Mouse (Mus musculus) forebrain, postnatal 0 days (tissue): ENCODE results near the gene Kat5. TPM values are rescaled to one million over a fixed set of nuclear protein-coding genes. Genes with fewer than 3 reads are reported as not detected.

ENCODE experiments used
- ATAC-seq: fragments of 200-750 bp; cut with Nextera tagmentation; 2 replicates; pipeline ENCODE4 v1.8.0; 2017; ENCODE audit warnings: mild to moderate bottlenecking, moderate library complexity
- DNase-seq: peaks from one replicate; pipeline ENCODE4 v3.0.0-alpha.2; 2015
- H3K27ac ChIP-seq: fragments of 300-500 bp; sonication (generic); 2 replicates; pipeline ENCODE4 v1.5.1; 2014; ENCODE audit warnings: low read depth, mild to moderate bottlenecking, antibody characterized with exemption, low read length, moderate library complexity, mixed read lengths
- H3K27me3 ChIP-seq: fragments of 300-500 bp; sonication (generic); 2 replicates; pipeline ENCODE4 v1.6.1; 2014; ENCODE audit warnings: mild to moderate bottlenecking, low read length, mixed read lengths; ENCODE audit not compliant: insufficient read depth
- H3K36me3 ChIP-seq: fragments of 300-500 bp; sonication (generic); 2 replicates; pipeline ENCODE4 v1.6.1; 2014; ENCODE audit warnings: mild to moderate bottlenecking, moderate library complexity; ENCODE audit not compliant: insufficient read depth
- H3K4me1 ChIP-seq: fragments of 300-500 bp; sonication (generic); 2 replicates; pipeline ENCODE4 v1.6.1; 2014; ENCODE audit warnings: antibody characterized with exemption; ENCODE audit not compliant: insufficient read depth
- H3K4me2 ChIP-seq: fragments of 300-500 bp; sonication (generic); 2 replicates; pipeline ENCODE4 v1.6.1; 2014; ENCODE audit warnings: low read depth, mild to moderate bottlenecking, moderate library complexity
- H3K4me3 ChIP-seq: fragments of 300-500 bp; sonication (generic); 2 replicates; pipeline ENCODE4 v1.5.1; 2014; ENCODE audit warnings: low read depth, low read length, mixed read lengths
- H3K9ac ChIP-seq: fragments of 300-500 bp; sonication (generic); 2 replicates; pipeline ENCODE4 v1.6.1; 2014; ENCODE audit warnings: mild to moderate bottlenecking
- H3K9me3 ChIP-seq: fragments of 300-500 bp; sonication (generic); 2 replicates; pipeline ENCODE4 v1.6.1; 2016; ENCODE audit warnings: low read length
- CTCF ChIP-seq: sonication (generic); IDR thresholded peaks from 2 replicates; pipeline ENCODE4 v1.5.1; 2016; ENCODE audit warnings: antibody characterized with exemption, control low read depth, low read depth
- WGBS: fragments of 180-500 bp; shearing (Covaris S2); extraction: QIAGEN DNeasy Blood & Tissue Kit; methylation state at CpG from one replicate; pipeline ENCODE4 v1.1.7; 2014; 5-methylcytosine and 5-hydroxymethylcytosine counted together
- polyA plus RNA-seq: library from polyadenylated mRNA; unstranded; fragments of >200 nt; fragmentation: Nextera tagmentation; extraction: Ambion mirVana; gene quantifications from 2 replicates; pipeline ENCODE4 v1.2.1, GENCODE M21; 2015
- total RNA-seq: library from RNA; depleted of rRNA; stranded (reverse); fragments of >200 nt; gene quantifications from 2 replicates; pipeline ENCODE4 v1.2.3, GENCODE M21; 2014

Kat5 gene
- total and polyA plus RNA-seq, 2 experiments from 2014 or later = 72.6 to 131 TPM

DNA sequence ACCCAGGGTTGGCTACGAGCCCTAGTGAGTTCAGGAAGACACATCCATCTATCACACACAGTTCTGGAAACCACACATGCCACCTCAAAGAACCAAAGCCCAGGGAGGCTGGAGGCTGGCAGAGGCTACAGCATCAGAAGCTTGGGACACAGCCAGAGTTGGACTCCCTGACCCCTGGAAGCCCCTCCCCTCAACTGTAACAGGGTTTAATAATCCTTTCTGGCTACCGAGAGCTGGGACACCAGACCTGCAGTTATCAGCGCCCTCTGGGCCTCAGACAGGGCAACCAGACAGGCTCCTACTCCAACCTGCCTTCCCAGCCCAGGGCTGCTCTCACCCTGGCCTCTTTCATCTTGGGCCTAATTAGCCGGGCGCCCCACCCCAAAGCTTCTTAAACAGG is 43.7 kb downstream of the Kat5 start:
- Histone ChIP-seq H3K36me3 (peaks cover 19% of the 10 kb centered on the region; the same call in 1 of the 2 replicates), H3K4me1 (peaks cover 8% of the 10 kb centered on the region; the same call in 1 of the 2 replicates), H3K9me3 (no peaks in the 10 kb centered on the region), H3K4me3 (no peak overlapping the region), H3K9ac (no peak overlapping the region), H3K27ac (no peak overlapping the region), H3K27me3 (peaks cover 13% of the 10 kb centered on the region), H3K4me2 (no peak overlapping the region)
- DNase-seq (no peak), ATAC-seq (no peak)
- WGBS = 58% methylated on average over 5 of the region's 5 CpGs
- TF ChIP-seq CTCF = no peak

GRCm38 (mm10) chr19:5562776-5563175 is 47.3 kb downstream of the Kat5 start:
- no peak overlapping the region for H3K27ac ChIP-seq
- peaks cover 3% of the 10 kb centered on the region; the same call in 1 of the 2 replicates for H3K4me1 ChIP-seq
- H3K4me2 ChIP-seq = no peak overlapping the region
- H3K36me3 ChIP-seq = no peaks in the 10 kb centered on the region
- H3K9ac ChIP-seq = no peak overlapping the region
- H3K27me3 ChIP-seq = peaks cover 45% of the 10 kb centered on the region
- TF ChIP-seq CTCF = no peak
- ATAC-seq (no peak), DNase-seq (no peak)
- no peaks in the 10 kb centered on the region for H3K9me3 ChIP-seq
- 90% methylated on average over 10 of the region's 10 CpGs for WGBS
- H3K4me3 ChIP-seq = no peak overlapping the region

- H3K9ac ChIP-seq = no peak overlapping the region
- H3K27me3 ChIP-seq = peaks cover 51% of the 10 kb centered on the region
- no peaks in the 10 kb centered on the region for H3K36me3 ChIP-seq
- no peak overlapping the region for H3K4me2 ChIP-seq
- H3K4me1 ChIP-seq = peaks cover 1% of the 10 kb centered on the region; the same call in 1 of the 2 replicates
- DNase-seq = no peak
- no peak overlapping the region for H3K4me3 ChIP-seq
- ATAC-seq = no peak
- H3K27ac ChIP-seq = no peak overlapping the region
- TF ChIP-seq CTCF = no peak
- no peaks in the 10 kb centered on the region for H3K9me3 ChIP-seq
- WGBS = 51% methylated on average over 3 of the region's 3 CpGs
Observed at GRCm38 (mm10) chr19:5561886-5562285, 48.2 kb downstream of the Kat5 start.

DNA sequence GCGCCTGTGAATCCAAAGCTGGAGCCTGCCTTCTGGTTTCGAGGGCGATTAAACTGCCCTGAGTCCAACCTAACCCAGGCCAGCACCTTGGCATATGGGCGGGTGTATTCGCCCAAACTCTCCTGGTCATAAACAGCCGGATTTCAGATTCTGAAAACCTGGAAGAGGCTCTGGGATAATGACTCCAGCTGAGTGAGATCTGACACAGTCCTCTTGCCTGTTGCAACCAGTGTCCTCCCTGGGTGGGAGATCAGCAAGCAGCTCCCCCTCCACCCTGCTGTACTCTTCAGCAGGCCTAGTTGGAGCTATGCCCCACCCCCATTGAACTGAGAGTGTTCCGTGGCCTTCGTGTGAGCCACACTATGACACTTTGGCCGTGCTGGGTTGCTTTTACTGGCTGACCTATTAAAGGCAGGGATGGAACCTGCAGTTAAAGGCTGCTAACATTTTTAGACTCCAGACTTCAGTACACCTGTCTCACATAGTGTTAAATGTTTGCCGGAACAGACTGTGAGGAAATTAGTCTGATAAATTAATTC is 48.7 kb downstream of the Kat5 start:
- ATAC-seq (no peak), DNase-seq (no peak)
- TF ChIP-seq CTCF = no peak
- Histone ChIP-seq H3K4me1 (no peaks in the 10 kb centered on the region; the same call in 1 of the 2 replicates), H3K27me3 (peaks cover 54% of the 10 kb centered on the region), H3K4me2 (peak overlapping the region; percentile 68), H3K9ac (no peak overlapping the region), H3K9me3 (no peaks in the 10 kb centered on the region), H3K4me3 (peak overlapping the region; percentile 39; the same call in 1 of the 2 replicates), H3K36me3 (no peaks in the 10 kb centered on the region), H3K27ac (no peak overlapping the region)
- 14% methylated on average over 10 of the region's 10 CpGs for WGBS

GRCm38 (mm10) chr19:5560457-5561041 is 49.5 kb downstream of the Kat5 start, which contains the start of gene Ovol1:
TSS of gene Ovol1 (minus strand) at chr19:5560646.
- no peaks in the 10 kb centered on the region for H3K36me3 ChIP-seq
- DNase-seq (no peak), ATAC-seq (no peak)
- 1% methylated on average over 54 of the region's 57 CpGs for WGBS
- H3K9ac ChIP-seq = peak within 1 kb of the TSS; percentile 44
- H3K27ac ChIP-seq = no peak within 1 kb of the TSS
- TF ChIP-seq CTCF = no peak
- H3K4me2 ChIP-seq = peak within 1 kb of the TSS; percentile 68
- no peaks in the 10 kb centered on the region; the same call in 1 of the 2 replicates for H3K4me1 ChIP-seq
- peak within 1 kb of the TSS; percentile 39 for H3K4me3 ChIP-seq
- peaks cover 54% of the 10 kb centered on the region for H3K27me3 ChIP-seq
- no peaks in the 10 kb centered on the region for H3K9me3 ChIP-seq

GRCm38 (mm10) chr19:5559631-5560456 is 50.2 kb downstream of the Kat5 start:
- Histone ChIP-seq H3K27me3 (peaks cover 54% of the 10 kb centered on the region), H3K4me1 (no peaks in the 10 kb centered on the region; the same call in 1 of the 2 replicates), H3K36me3 (no peaks in the 10 kb centered on the region), H3K27ac (no peak overlapping the region), H3K9me3 (no peaks in the 10 kb centered on the region), H3K4me3 (peak overlapping the region; percentile 39), H3K9ac (peak overlapping the region; percentile 44), H3K4me2 (peak overlapping the region; percentile 68)
- TF ChIP-seq CTCF = no peak
- DNase-seq = peak; percentile 26
- 3% methylated on average over 69 of the region's 69 CpGs for WGBS
- ATAC-seq = no peak
